Mouse (Mus musculus): ENCODE results near the gene Cep112. TPM values are rescaled to one million over a fixed set of nuclear protein-coding genes. Genes with fewer than 3 reads are reported as not detected.
"Not testable (repeated sequence)": the region's sequence is repeated elsewhere in the genome, so short reads cannot be mapped to it uniquely, and the experiment has no call there.

Cep112 gene
- polyA plus RNA-seq, 1 experiment from 2014 or later, result 9.7 TPM

- WGBS, result 65% methylated on average over 3 of the region's 3 CpGs
- Histone ChIP-seq H3K4me3 (ENCODE audit: low read depth, low read length) (no peak overlapping the region), H3K36me3 (ENCODE audit: control insufficient read depth, insufficient read depth, low read length) (no peaks in the 10 kb centered on the region), H3K27ac (ENCODE audit: low read depth, low read length) (no peak overlapping the region), H3K9ac (replicated peaks; ENCODE audit: low read depth, low read length) (no peak overlapping the region), H3K4me2 (ENCODE audit: low read depth, low read length) (no peak overlapping the region), H3K9me3 (ENCODE audit: control insufficient read depth, low read length) (no peaks in the 10 kb centered on the region), H3K27me3 (ENCODE audit: control insufficient read depth, insufficient read depth, low read length) (no peaks in the 10 kb centered on the region), H3K4me1 (ENCODE audit: control insufficient read depth, insufficient read depth, low read length) (0 out of 2 replicates have a peak, but pooled peaks cover 4% of the 10 kb centered on the region)
- ATAC-seq (ENCODE audit: low read depth), result no peak
Observed at GRCm38 (mm10) chr11:108858339-108858804, 433.4 kb downstream of the Cep112 start.

GRCm38 (mm10) chr11:108858846-108859245 lies 433.9 kb downstream of the Cep112 start:
- 86% methylated on average over 6 of the region's 6 CpGs for WGBS
- Histone ChIP-seq H3K9me3 (ENCODE audit: control insufficient read depth, low read length) (no peaks in the 10 kb centered on the region), H3K27ac (ENCODE audit: low read depth, low read length) (no peak overlapping the region), H3K9ac (replicated peaks; ENCODE audit: low read depth, low read length) (no peak overlapping the region), H3K36me3 (ENCODE audit: control insufficient read depth, insufficient read depth, low read length) (no peaks in the 10 kb centered on the region), H3K27me3 (ENCODE audit: control insufficient read depth, insufficient read depth, low read length) (no peaks in the 10 kb centered on the region), H3K4me2 (ENCODE audit: low read depth, low read length) (no peak overlapping the region), H3K4me1 (ENCODE audit: control insufficient read depth, insufficient read depth, low read length) (0 out of 2 replicates have a peak, but pooled peaks cover 4% of the 10 kb centered on the region), H3K4me3 (ENCODE audit: low read depth, low read length) (no peak overlapping the region)
- no peak for ATAC-seq (ENCODE audit: low read depth)

- H3K27ac ChIP-seq (ENCODE audit: low read depth, low read length), result no peak overlapping the region
- WGBS, result 59% methylated on average over 6 of the region's 6 CpGs
Observed at GRCm38 (mm10) chr11:108862360-108862759, 437.4 kb downstream of the Cep112 start.

GRCm38 (mm10) chr11:108865746-108866145 lies 440.8 kb downstream of the Cep112 start:
- no peak for ATAC-seq (ENCODE audit: low read depth)

More at GRCm38 (mm10) chr11:108862360-108862759, 437.4 kb downstream of the Cep112 start:
- Histone ChIP-seq H3K4me2 (ENCODE audit: low read depth, low read length) (no peak overlapping the region), H3K27me3 (ENCODE audit: control insufficient read depth, insufficient read depth, low read length) (no peaks in the 10 kb centered on the region), H3K9ac (replicated peaks; ENCODE audit: low read depth, low read length) (no peak overlapping the region), H3K4me1 (ENCODE audit: control insufficient read depth, insufficient read depth, low read length) (0 out of 2 replicates have a peak, but pooled peaks cover 4% of the 10 kb centered on the region), H3K4me3 (ENCODE audit: low read depth, low read length) (no peak overlapping the region), H3K36me3 (ENCODE audit: control insufficient read depth, insufficient read depth, low read length) (no peaks in the 10 kb centered on the region), H3K9me3 (ENCODE audit: control insufficient read depth, low read length) (no peaks in the 10 kb centered on the region)
- ATAC-seq (ENCODE audit: low read depth), result no peak

GRCm38 (mm10) chr11:108867538-108867937 lies 442.5 kb downstream of the Cep112 start:
- WGBS, result 93% methylated on average over 6 of the region's 6 CpGs
- no peak for ATAC-seq (ENCODE audit: low read depth)

More at GRCm38 (mm10) chr11:108865746-108866145, 440.8 kb downstream of the Cep112 start:
- H3K27ac ChIP-seq (ENCODE audit: low read depth, low read length), result no peak overlapping the region
- no peaks in the 10 kb centered on the region for H3K27me3 ChIP-seq (ENCODE audit: control insufficient read depth, insufficient read depth, low read length)
- no peak overlapping the region for H3K4me3 ChIP-seq (ENCODE audit: low read depth, low read length)
- no peak overlapping the region for H3K9ac ChIP-seq (replicated peaks; ENCODE audit: low read depth, low read length)
- H3K4me2 ChIP-seq (ENCODE audit: low read depth, low read length), result no peak overlapping the region
- H3K36me3 ChIP-seq (ENCODE audit: control insufficient read depth, insufficient read depth, low read length), result no peaks in the 10 kb centered on the region
- 66% methylated on average over 8 of the region's 8 CpGs for WGBS
- H3K9me3 ChIP-seq (ENCODE audit: control insufficient read depth, low read length), result no peaks in the 10 kb centered on the region
- no peaks in the 10 kb centered on the region for H3K4me1 ChIP-seq (ENCODE audit: control insufficient read depth, insufficient read depth, low read length)

GRCm38 (mm10) chr11:108871284-108871683 lies 446.3 kb downstream of the Cep112 start:
- H3K9me3 ChIP-seq (ENCODE audit: control insufficient read depth, low read length); H3K36me3 ChIP-seq (ENCODE audit: control insufficient read depth, insufficient read depth, low read length); H3K27me3 ChIP-seq (ENCODE audit: control insufficient read depth, insufficient read depth, low read length); ATAC-seq (ENCODE audit: low read depth); H3K4me3 ChIP-seq (ENCODE audit: low read depth, low read length); H3K27ac ChIP-seq (ENCODE audit: low read depth, low read length); H3K4me2 ChIP-seq (ENCODE audit: low read depth, low read length); H3K9ac ChIP-seq (replicated peaks; ENCODE audit: low read depth, low read length); H3K4me1 ChIP-seq (ENCODE audit: control insufficient read depth, insufficient read depth, low read length): not testable (repeated sequence)
- WGBS, result 92% methylated on average over 1 of the region's 1 CpGs

More at GRCm38 (mm10) chr11:108867538-108867937, 442.5 kb downstream of the Cep112 start:
- H3K4me1 ChIP-seq (ENCODE audit: control insufficient read depth, insufficient read depth, low read length), result no peaks in the 10 kb centered on the region
- H3K36me3 ChIP-seq (ENCODE audit: control insufficient read depth, insufficient read depth, low read length), result no peaks in the 10 kb centered on the region
- no peak overlapping the region for H3K9ac ChIP-seq (replicated peaks; ENCODE audit: low read depth, low read length)
- no peaks in the 10 kb centered on the region for H3K9me3 ChIP-seq (ENCODE audit: control insufficient read depth, low read length)
- no peak overlapping the region for H3K4me2 ChIP-seq (ENCODE audit: low read depth, low read length)
- H3K4me3 ChIP-seq (ENCODE audit: low read depth, low read length), result no peak overlapping the region
- no peak overlapping the region for H3K27ac ChIP-seq (ENCODE audit: low read depth, low read length)
- H3K27me3 ChIP-seq (ENCODE audit: control insufficient read depth, insufficient read depth, low read length), result no peaks in the 10 kb centered on the region

- H3K36me3 ChIP-seq (ENCODE audit: control insufficient read depth, insufficient read depth, low read length), result no peaks in the 10 kb centered on the region
- no peak overlapping the region for H3K4me2 ChIP-seq (ENCODE audit: low read depth, low read length)
- H3K4me1 ChIP-seq (ENCODE audit: control insufficient read depth, insufficient read depth, low read length), result no peaks in the 10 kb centered on the region
- 88% methylated on average over 3 of the region's 3 CpGs for WGBS
- H3K9me3 ChIP-seq (ENCODE audit: control insufficient read depth, low read length), result no peaks in the 10 kb centered on the region
- H3K9ac ChIP-seq (replicated peaks; ENCODE audit: low read depth, low read length), result no peak overlapping the region
- no peak for ATAC-seq (ENCODE audit: low read depth)
- H3K4me3 ChIP-seq (ENCODE audit: low read depth, low read length), result no peak overlapping the region
- no peak overlapping the region for H3K27ac ChIP-seq (ENCODE audit: low read depth, low read length)
- no peaks in the 10 kb centered on the region for H3K27me3 ChIP-seq (ENCODE audit: control insufficient read depth, insufficient read depth, low read length)
Observed at GRCm38 (mm10) chr11:108871748-108872147, 446.8 kb downstream of the Cep112 start.

GRCm38 (mm10) chr11:108876633-108877205 lies 451.7 kb downstream of the Cep112 start:
- no peak for ATAC-seq (ENCODE audit: low read depth)
- no peaks in the 10 kb centered on the region for H3K9me3 ChIP-seq (ENCODE audit: control insufficient read depth, low read length)
- H3K4me2 ChIP-seq (ENCODE audit: low read depth, low read length), result no peak overlapping the region
- H3K36me3 ChIP-seq (ENCODE audit: control insufficient read depth, insufficient read depth, low read length), result no peaks in the 10 kb centered on the region
- no peak overlapping the region for H3K9ac ChIP-seq (replicated peaks; ENCODE audit: low read depth, low read length)
- no peaks in the 10 kb centered on the region for H3K4me1 ChIP-seq (ENCODE audit: control insufficient read depth, insufficient read depth, low read length)
- H3K27me3 ChIP-seq (ENCODE audit: control insufficient read depth, insufficient read depth, low read length), result no peaks in the 10 kb centered on the region
- no peak overlapping the region for H3K27ac ChIP-seq (ENCODE audit: low read depth, low read length)
- H3K4me3 ChIP-seq (ENCODE audit: low read depth, low read length), result no peak overlapping the region
- WGBS, result 85% methylated on average over 7 of the region's 7 CpGs

GRCm38 (mm10) chr11:108877520-108877919 lies 452.5 kb downstream of the Cep112 start:
- Histone ChIP-seq H3K4me1 (ENCODE audit: control insufficient read depth, insufficient read depth, low read length) (no peaks in the 10 kb centered on the region), H3K9ac (replicated peaks; ENCODE audit: low read depth, low read length) (no peak overlapping the region), H3K27ac (ENCODE audit: low read depth, low read length) (no peak overlapping the region), H3K9me3 (ENCODE audit: control insufficient read depth, low read length) (no peaks in the 10 kb centered on the region), H3K4me2 (ENCODE audit: low read depth, low read length) (no peak overlapping the region), H3K27me3 (ENCODE audit: control insufficient read depth, insufficient read depth, low read length) (no peaks in the 10 kb centered on the region), H3K36me3 (ENCODE audit: control insufficient read depth, insufficient read depth, low read length) (no peaks in the 10 kb centered on the region), H3K4me3 (ENCODE audit: low read depth, low read length) (no peak overlapping the region)
- WGBS, result 75% methylated on average over 5 of the region's 5 CpGs
- ATAC-seq (ENCODE audit: low read depth), result no peak
